Mouse (Mus musculus) forebrain, embryonic 10.5 days (tissue): ENCODE data around the gene Ankle2. TPM values are rescaled to one million over a fixed set of nuclear protein-coding genes. Genes with fewer than 3 reads are reported as not detected.

Source experiments
- DNase-seq: peaks from one replicate; pipeline ENCODE4 v3.0.0-alpha.2; 2017; ENCODE audit warnings: low spot score; ENCODE audit errors: extremely low spot score
- H3K27ac ChIP-seq: fragments of 300-500 bp; sonication (generic); 2 replicates; pipeline ENCODE4 v1.5.1; 2016; ENCODE audit warnings: mild to moderate bottlenecking
- H3K27me3 ChIP-seq: fragments of 300-500 bp; sonication (generic); 2 replicates; pipeline ENCODE4 v1.6.1; 2016; ENCODE audit warnings: mild to moderate bottlenecking; ENCODE audit not compliant: poor library complexity, severe bottlenecking
- H3K36me3 ChIP-seq: fragments of 300-500 bp; sonication (generic); replicated peaks from 2 replicates; pipeline ENCODE4 v1.6.1; 2016; ENCODE audit warnings: mild to moderate bottlenecking, moderate library complexity
- H3K4me1 ChIP-seq: fragments of 300-500 bp; sonication (generic); 2 replicates; pipeline ENCODE4 v1.6.1; 2016
- H3K4me3 ChIP-seq: fragments of 300-500 bp; sonication (generic); 2 replicates; pipeline ENCODE4 v1.5.1; 2016; ENCODE audit warnings: mild to moderate bottlenecking, moderate library complexity
- H3K9me3 ChIP-seq: fragments of 300-500 bp; sonication (generic); 2 replicates; pipeline ENCODE4 v1.6.1; 2016; ENCODE audit warnings: mild to moderate bottlenecking, moderate library complexity
- WGBS: fragments of 180-500 bp; shearing (Covaris S2); methylation state at CpG from one replicate; pipeline ENCODE4 v1.1.7; 2016; 5-methylcytosine and 5-hydroxymethylcytosine counted together
- polyA plus RNA-seq: library from polyadenylated mRNA; unstranded; fragments of >200 nt; fragmentation: Nextera tagmentation; extraction: Ambion mirVana; gene quantifications from 2 replicates; pipeline ENCODE4 v1.2.1, GENCODE M21; 2016

The Ankle2 gene
- polyA plus RNA-seq, 1 experiment from 2014 or later, result 28.5 TPM

DNA sequence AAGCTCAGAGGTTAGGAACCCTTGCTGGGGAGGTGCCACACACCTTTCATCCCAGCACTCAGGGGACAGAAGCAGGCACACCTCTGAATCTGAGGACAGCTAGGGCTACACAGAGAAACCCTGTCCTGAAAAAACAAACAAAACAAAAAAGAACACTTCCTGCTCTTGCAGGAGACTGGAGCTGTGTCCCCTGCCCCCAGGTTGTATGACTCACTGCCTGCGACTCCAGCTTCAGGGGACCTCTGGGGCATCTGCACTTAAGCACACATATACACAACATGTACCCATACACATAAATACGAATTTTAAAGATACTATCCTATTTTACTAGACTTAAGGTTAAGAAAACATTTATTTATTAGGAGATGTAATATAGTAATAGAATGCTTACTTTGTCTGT is 13.3 kb downstream of the Ankle2 start:
- Histone ChIP-seq H3K4me1 (no peaks in the 10 kb centered on the region), H3K27ac (no peak overlapping the region), H3K27me3 (no peaks in the 10 kb centered on the region), H3K9me3 (no peaks in the 10 kb centered on the region), H3K36me3 (peaks cover 98% of the 10 kb centered on the region), H3K4me3 (no peak overlapping the region)
- DNase-seq, result no peak
- WGBS, result 85% methylated on average over 2 of the region's 2 CpGs

- Histone ChIP-seq H3K9me3 (no peaks in the 10 kb centered on the region), H3K4me1 (peaks cover 13% of the 10 kb centered on the region), H3K27ac (no peak overlapping the region), H3K4me3 (no peak overlapping the region), H3K36me3 (peaks cover 55% of the 10 kb centered on the region), H3K27me3 (no peaks in the 10 kb centered on the region)
- DNase-seq, result no peak
- 93% methylated on average over 4 of the region's 4 CpGs for WGBS
Measured at GRCm38 (mm10) chr5:110266941-110267340, 36.1 kb downstream of the Ankle2 start.

- peaks cover 13% of the 10 kb centered on the region for H3K4me1 ChIP-seq
- peak within 1 kb of the TSS; percentile 92 for H3K27ac ChIP-seq
- H3K4me3 ChIP-seq, result peak within 1 kb of the TSS; percentile 95
- peaks cover 36% of the 10 kb centered on the region for H3K36me3 ChIP-seq
- under 1% methylated on average over 66 of the region's 66 CpGs for WGBS
- H3K9me3 ChIP-seq, result no peaks in the 10 kb centered on the region
- peak; percentile 95 for DNase-seq
- H3K27me3 ChIP-seq, result no peaks in the 10 kb centered on the region
Measured at GRCm38 (mm10) chr5:110269141-110270101, 38.6 kb downstream of the Ankle2 start, which contains the start of gene Pgam5. Pgam5 (minus strand) TSS chr5:110269913.

DNA sequence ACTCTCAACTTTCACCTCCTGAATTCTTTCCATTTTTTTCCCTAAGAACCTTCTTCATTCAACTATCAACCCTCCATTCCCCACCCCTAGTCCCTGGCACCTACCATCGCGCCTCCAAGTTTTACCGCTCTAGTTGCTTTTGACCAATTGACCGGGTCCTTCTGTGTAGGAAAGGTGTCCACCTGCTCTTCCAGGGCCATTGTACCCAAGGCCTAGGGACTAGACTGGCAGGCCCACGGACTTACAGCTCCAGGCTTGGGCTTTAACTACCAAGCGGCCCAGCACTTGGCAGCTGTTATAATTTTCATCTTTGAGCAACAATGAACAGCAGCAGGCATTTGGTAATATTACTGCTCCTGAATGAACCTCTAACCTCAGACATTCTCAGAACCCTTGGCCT is 39.4 kb downstream of the Ankle2 start:
- Histone ChIP-seq H3K27me3 (no peaks in the 10 kb centered on the region), H3K4me1 (peaks cover 13% of the 10 kb centered on the region), H3K4me3 (0 out of 2 replicates have a peak overlapping the region, but pooled peaks have one; percentile 95), H3K36me3 (peaks cover 28% of the 10 kb centered on the region), H3K27ac (peak overlapping the region; percentile 92; the same call in 1 of the 2 replicates), H3K9me3 (no peaks in the 10 kb centered on the region)
- no peak for DNase-seq
- 90% methylated on average over 6 of the region's 6 CpGs for WGBS

DNA sequence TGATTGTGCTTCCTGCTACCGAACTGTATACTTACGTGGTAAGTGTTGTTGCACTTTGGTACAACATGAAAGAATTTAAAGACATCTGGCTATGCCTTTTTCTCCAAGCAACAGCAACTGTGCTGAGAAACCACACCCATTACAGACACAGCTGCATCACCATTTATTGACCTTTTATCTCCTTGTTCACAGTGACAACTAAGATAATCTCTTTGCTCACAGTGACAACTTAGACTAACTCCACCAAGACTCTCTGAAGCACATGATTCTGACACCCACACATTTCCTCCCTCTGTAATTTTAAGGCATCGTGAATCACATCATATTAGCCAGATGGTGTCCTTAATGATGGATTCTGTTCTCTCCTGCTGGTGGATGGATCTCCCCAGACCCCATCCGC is 43.3 kb downstream of the Ankle2 start:
- Histone ChIP-seq H3K27ac (no peak overlapping the region), H3K27me3 (no peaks in the 10 kb centered on the region), H3K4me1 (no peaks in the 10 kb centered on the region; the same call in 1 of the 2 replicates), H3K9me3 (no peaks in the 10 kb centered on the region), H3K4me3 (no peak overlapping the region), H3K36me3 (no peaks in the 10 kb centered on the region)
- WGBS, result 91% methylated on average over 4 of the region's 4 CpGs
- DNase-seq, result no peak

GRCm38 (mm10) chr5:110274846-110275245 is 44.0 kb downstream of the Ankle2 start:
- no peak for DNase-seq
- Histone ChIP-seq H3K27me3 (no peaks in the 10 kb centered on the region), H3K4me1 (no peaks in the 10 kb centered on the region), H3K4me3 (no peak overlapping the region), H3K27ac (no peak overlapping the region), H3K9me3 (no peaks in the 10 kb centered on the region), H3K36me3 (no peaks in the 10 kb centered on the region)
- WGBS, result 79% methylated on average over 2 of the region's 2 CpGs

DNA sequence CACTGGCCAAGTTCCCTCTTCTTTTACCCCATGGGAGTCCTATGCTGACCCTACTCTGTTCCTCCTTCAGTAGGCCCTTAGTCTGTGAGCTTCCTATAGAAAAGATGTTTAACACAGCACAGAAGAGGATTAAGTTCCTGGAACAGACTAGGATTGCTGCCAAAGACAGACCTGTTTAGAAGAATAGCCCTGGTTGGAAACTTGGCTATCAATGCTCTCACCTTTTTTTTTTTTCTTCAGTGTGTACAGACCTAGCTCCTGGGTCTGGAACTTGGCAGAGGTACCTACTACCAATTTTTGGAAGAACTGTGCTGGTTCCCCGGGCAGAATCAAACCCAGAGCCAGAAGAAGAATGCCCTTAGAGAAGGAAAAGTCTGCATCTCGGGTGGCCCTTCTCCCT is 45.6 kb downstream of the Ankle2 start:
- H3K36me3 ChIP-seq, result no peaks in the 10 kb centered on the region
- whole genome bisulfite sequencing, result 81% methylated on average over 2 of the region's 2 CpGs
- no peaks in the 10 kb centered on the region for H3K27me3 ChIP-seq
- H3K27ac ChIP-seq, result no peak overlapping the region
- no peak for DNase-seq
- no peaks in the 10 kb centered on the region for H3K4me1 ChIP-seq
- no peak overlapping the region for H3K4me3 ChIP-seq
- H3K9me3 ChIP-seq, result no peaks in the 10 kb centered on the region

- WGBS, result 90% methylated on average over 1 of the region's 1 CpGs
Measured at GRCm38 (mm10) chr5:110276910-110277309, 46.1 kb downstream of the Ankle2 start.

GRCm38 (mm10) chr5:110281984-110282383 is 51.2 kb downstream of the Ankle2 start:
- H3K4me1 ChIP-seq, result peaks cover 20% of the 10 kb centered on the region
- no peak for DNase-seq
- H3K9me3 ChIP-seq, result no peaks in the 10 kb centered on the region
- H3K27me3 ChIP-seq, result peaks cover 23% of the 10 kb centered on the region
- H3K36me3 ChIP-seq, result no peaks in the 10 kb centered on the region
- no peak overlapping the region for H3K4me3 ChIP-seq
- 82% methylated on average over 2 of the region's 2 CpGs for WGBS
- H3K27ac ChIP-seq, result no peak overlapping the region

More at GRCm38 (mm10) chr5:110276910-110277309, 46.1 kb downstream of the Ankle2 start:
- Histone ChIP-seq H3K27me3 (no peaks in the 10 kb centered on the region), H3K4me3 (no peak overlapping the region), H3K9me3 (no peaks in the 10 kb centered on the region), H3K4me1 (no peaks in the 10 kb centered on the region), H3K27ac (no peak overlapping the region), H3K36me3 (no peaks in the 10 kb centered on the region)
- no peak for DNase-seq

DNA sequence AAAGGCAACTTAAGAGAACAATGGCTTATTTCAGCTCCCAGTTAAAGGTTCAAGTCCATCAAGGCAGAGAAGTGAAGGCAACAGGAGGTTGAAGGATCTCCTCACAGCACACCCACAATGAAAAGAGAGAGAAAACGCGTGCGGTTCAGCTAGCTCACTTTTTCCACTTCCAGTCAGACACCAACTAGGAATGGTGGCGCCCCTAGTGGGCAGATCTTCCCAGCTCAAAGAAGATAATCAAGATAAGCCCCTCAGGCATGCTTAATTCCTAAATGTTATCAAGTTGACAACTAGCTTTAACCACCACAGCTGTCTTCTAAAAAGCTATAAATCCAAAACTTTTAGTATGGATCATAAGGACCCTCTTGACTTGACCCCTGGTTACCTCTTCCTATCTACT is 53.7 kb downstream of the Ankle2 start:
- H3K36me3 ChIP-seq, result peaks cover 8% of the 10 kb centered on the region
- H3K4me1 ChIP-seq, result peaks cover 28% of the 10 kb centered on the region
- peaks cover 23% of the 10 kb centered on the region for H3K27me3 ChIP-seq
- H3K4me3 ChIP-seq, result peak overlapping the region; percentile 82; the same call in 1 of the 2 replicates
- no peak overlapping the region for H3K27ac ChIP-seq
- 12% methylated on average over 4 of the region's 4 CpGs for WGBS
- DNase-seq, result peak; percentile 58
- H3K9me3 ChIP-seq, result no peaks in the 10 kb centered on the region

- peaks cover 23% of the 10 kb centered on the region for H3K27me3 ChIP-seq
- H3K4me3 ChIP-seq, result peak overlapping the region; percentile 82
- H3K4me1 ChIP-seq, result peaks cover 28% of the 10 kb centered on the region
- no peak overlapping the region for H3K27ac ChIP-seq
- 12% methylated on average over 15 of the region's 15 CpGs for WGBS
- no peak for DNase-seq
- no peaks in the 10 kb centered on the region for H3K9me3 ChIP-seq
- peaks cover 14% of the 10 kb centered on the region for H3K36me3 ChIP-seq
Measured at GRCm38 (mm10) chr5:110285156-110285555, 54.4 kb downstream of the Ankle2 start.

DNA sequence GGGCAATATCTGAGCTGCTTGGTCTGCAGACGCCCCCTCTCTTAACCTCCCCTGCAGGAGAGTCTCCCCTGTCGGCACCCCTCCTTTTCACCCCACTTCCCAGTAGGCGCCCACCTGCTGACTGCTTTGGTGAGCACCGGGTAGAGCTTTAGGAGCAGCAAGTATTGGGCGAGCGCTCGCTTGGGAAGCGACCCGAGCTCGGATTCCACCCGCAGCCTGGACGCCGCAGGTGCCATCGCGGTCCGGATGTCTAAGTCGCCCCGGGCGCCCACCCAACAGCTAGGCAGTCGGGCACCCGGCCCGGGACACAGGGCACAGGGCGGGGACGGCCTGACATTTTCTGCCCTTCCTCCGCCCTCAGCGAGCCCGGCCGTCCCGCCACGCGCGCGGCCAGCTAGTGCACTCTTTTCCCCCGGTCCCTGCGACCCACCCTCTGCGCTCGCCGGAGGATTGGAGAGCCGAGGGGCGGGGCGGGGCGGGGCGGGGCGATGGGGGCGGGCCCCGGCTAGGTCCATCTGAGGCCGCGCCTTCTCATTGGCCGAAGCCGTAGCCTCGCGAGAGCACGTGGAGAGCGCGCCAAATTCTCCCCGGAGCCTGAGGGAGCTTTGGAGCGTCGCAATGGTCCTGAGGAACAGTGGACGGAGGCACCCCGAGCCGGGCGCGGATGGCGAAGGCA is 55.1 kb downstream of the Ankle2 start, which contains the start of the genes Pxmp2 and Pole:
TSS of gene Pxmp2 (minus strand) at position 417 of the 676 bp plus-strand sequence.
TSS of gene Pole (plus strand) at position 537 of the 676 bp plus-strand sequence.
- under 1% methylated on average over 64 of the region's 64 CpGs for WGBS
- Histone ChIP-seq H3K36me3 (peaks cover 21% of the 10 kb centered on the region), H3K4me3 (peak within 1 kb of the TSS; percentile 82), H3K9me3 (no peaks in the 10 kb centered on the region), H3K27me3 (peaks cover 23% of the 10 kb centered on the region), H3K27ac (peak within 1 kb of the TSS; percentile 95), H3K4me1 (peaks cover 28% of the 10 kb centered on the region)
- DNase-seq, result peak; percentile 93
